Mouse (Mus musculus) erythroblast, embryonic 14.5 days (primary cell): Measurements from ENCODE around the gene Kin. TPM values are rescaled to one million over a fixed set of nuclear protein-coding genes. Genes with fewer than 3 reads are reported as not detected.

Experiments used
- H3K27me3 ChIP-seq: 2 replicates; pipeline ENCODE4 v1.6.1; 2012; ENCODE audit warnings: inconsistent platforms; ENCODE audit not compliant: control insufficient read depth
- H3K36me3 ChIP-seq: 2 replicates; pipeline ENCODE4 v1.6.1; 2012; ENCODE audit warnings: mild to moderate bottlenecking, inconsistent platforms; ENCODE audit not compliant: control insufficient read depth
- H3K4me1 ChIP-seq: 2 replicates; pipeline ENCODE4 v1.6.1; 2012; ENCODE audit warnings: inconsistent platforms; ENCODE audit not compliant: control insufficient read depth
- H3K4me3 ChIP-seq: replicated peaks from 2 replicates; pipeline ENCODE3; 2012; ENCODE audit warnings: moderate library complexity, mild to moderate bottlenecking, inconsistent platforms
- H3K9me3 ChIP-seq: 2 replicates; pipeline ENCODE4 v1.6.1; 2012; ENCODE audit warnings: low read length, inconsistent platforms, mixed read lengths; ENCODE audit not compliant: control insufficient read depth
- GATA1 ChIP-seq: IDR thresholded peaks from 2 replicates; pipeline ENCODE4 v1.6.1; 2012; ENCODE audit warnings: low read length, inconsistent platforms, mixed read lengths
- TAL1 ChIP-seq: IDR thresholded peaks from 3 replicates; pipeline ENCODE4 v1.6.1; 2012; ENCODE audit warnings: low read length, inconsistent platforms, mixed read lengths
- polyA plus RNA-seq: library from polyadenylated mRNA; stranded (reverse); fragments of >175 nt; gene quantifications from 2 replicates; pipeline ENCODE4 v1.2.3, GENCODE M21; 2012

Gene Kin
- polyA plus RNA-seq, 1 experiment, result 0.57 TPM

GRCm38 (mm10) chr2:10071751-10072150 is 8.6 kb upstream of the Kin start:
- Histone ChIP-seq H3K36me3 (peaks cover 78% of the 10 kb centered on the region), H3K4me1 (peaks cover 32% of the 10 kb centered on the region)

GRCm38 (mm10) chr2:10074470-10074869 is 5.9 kb upstream of the Kin start:
- Histone ChIP-seq H3K36me3 (peaks cover 62% of the 10 kb centered on the region), H3K9me3 (no peaks in the 10 kb centered on the region), H3K4me1 (peaks cover 52% of the 10 kb centered on the region), H3K4me3 (no peak overlapping the region), H3K27me3 (no peaks in the 10 kb centered on the region)
- TF ChIP-seq TAL1 (no peak), GATA1 (no peak)

More at GRCm38 (mm10) chr2:10071751-10072150, 8.6 kb upstream of the Kin start:
- Histone ChIP-seq H3K9me3 (no peaks in the 10 kb centered on the region), H3K27me3 (no peaks in the 10 kb centered on the region), H3K4me3 (no peak overlapping the region)
- no peak for TF ChIP-seq GATA1
- TF ChIP-seq TAL1, result no peak

GRCm38 (mm10) chr2:10076675-10077074 is 3.7 kb upstream of the Kin start:
- Histone ChIP-seq H3K9me3 (no peaks in the 10 kb centered on the region), H3K27me3 (no peaks in the 10 kb centered on the region), H3K36me3 (peaks cover 50% of the 10 kb centered on the region), H3K4me1 (peaks cover 60% of the 10 kb centered on the region), H3K4me3 (no peak overlapping the region)
- TF ChIP-seq TAL1, result no peak
- TF ChIP-seq GATA1, result no peak

- Histone ChIP-seq H3K4me3 (peak overlapping the region; percentile 100), H3K9me3 (no peaks in the 10 kb centered on the region), H3K36me3 (peaks cover 52% of the 10 kb centered on the region), H3K27me3 (no peaks in the 10 kb centered on the region), H3K4me1 (peaks cover 55% of the 10 kb centered on the region)
- TF ChIP-seq TAL1 (no peak), GATA1 (no peak)
Measured at GRCm38 (mm10) chr2:10079745-10080309, 566 bp upstream of the Kin start.

- peaks cover 55% of the 10 kb centered on the region for H3K36me3 ChIP-seq
Measured at GRCm38 (mm10) chr2:10081453-10082080, 1.2 kb downstream of the Kin start.

GRCm38 (mm10) chr2:10082737-10083136 is 2.3 kb downstream of the Kin start:
- peaks cover 45% of the 10 kb centered on the region for H3K4me1 ChIP-seq
- peaks cover 64% of the 10 kb centered on the region for H3K36me3 ChIP-seq
- no peak overlapping the region for H3K4me3 ChIP-seq
- H3K9me3 ChIP-seq, result no peaks in the 10 kb centered on the region
- TF ChIP-seq TAL1 (no peak), GATA1 (no peak)
- no peaks in the 10 kb centered on the region for H3K27me3 ChIP-seq

More at GRCm38 (mm10) chr2:10081453-10082080, 1.2 kb downstream of the Kin start:
- no peaks in the 10 kb centered on the region for H3K27me3 ChIP-seq
- no peaks in the 10 kb centered on the region for H3K9me3 ChIP-seq
- TF ChIP-seq TAL1 (no peak), GATA1 (no peak)
- H3K4me1 ChIP-seq, result peaks cover 49% of the 10 kb centered on the region
- peak overlapping the region; percentile 100 for H3K4me3 ChIP-seq

GRCm38 (mm10) chr2:10087256-10087850 is 7.0 kb downstream of the Kin start:
- no peak overlapping the region for H3K4me3 ChIP-seq
- peaks cover 16% of the 10 kb centered on the region for H3K4me1 ChIP-seq
- no peaks in the 10 kb centered on the region for H3K9me3 ChIP-seq
- no peaks in the 10 kb centered on the region for H3K27me3 ChIP-seq
- TF ChIP-seq TAL1, result no peak
- no peak for TF ChIP-seq GATA1
- H3K36me3 ChIP-seq, result peaks cover 94% of the 10 kb centered on the region

- H3K27me3 ChIP-seq, result no peaks in the 10 kb centered on the region
- H3K4me1 ChIP-seq, result no peaks in the 10 kb centered on the region
- no peak for TF ChIP-seq GATA1
- no peak for TF ChIP-seq TAL1
- no peaks in the 10 kb centered on the region for H3K9me3 ChIP-seq
- H3K36me3 ChIP-seq, result peaks cover 52% of the 10 kb centered on the region
- H3K4me3 ChIP-seq, result no peak overlapping the region
Measured at GRCm38 (mm10) chr2:10094327-10095100, 14.1 kb downstream of the Kin start.

GRCm38 (mm10) chr2:10098598-10099215 is 18.3 kb downstream of the Kin start:
- H3K4me1 ChIP-seq, result no peaks in the 10 kb centered on the region
- H3K4me3 ChIP-seq, result no peak overlapping the region
- H3K9me3 ChIP-seq, result no peaks in the 10 kb centered on the region
- no peak for TF ChIP-seq GATA1
- TF ChIP-seq TAL1, result no peak
- H3K36me3 ChIP-seq, result peaks cover 11% of the 10 kb centered on the region
- H3K27me3 ChIP-seq, result no peaks in the 10 kb centered on the region
